Mouse (Mus musculus) forebrain, embryonic 12.5 days (tissue): ENCODE measurements around the gene Ccdc173. TPM values are rescaled to one million over a fixed set of nuclear protein-coding genes. Genes with fewer than 3 reads are reported as not detected.
A peak's percentile ranks its signal among the peaks of the same experiment; 100 is the strongest.

Experiments used
- ATAC-seq: fragments of 200-750 bp; cut with Nextera tagmentation; 2 replicates; pipeline ENCODE4 v1.8.0; 2017; ENCODE audit warnings: moderate TSS enrichment; ENCODE audit not compliant: low FRiP score
- H3K27ac ChIP-seq: fragments of 300-500 bp; sonication (generic); 2 replicates; pipeline ENCODE4 v1.5.1; 2016; ENCODE audit warnings: mild to moderate bottlenecking
- H3K27me3 ChIP-seq: fragments of 300-500 bp; sonication (generic); 2 replicates; pipeline ENCODE4 v1.6.1; 2016; ENCODE audit warnings: mild to moderate bottlenecking
- H3K36me3 ChIP-seq: fragments of 300-500 bp; sonication (generic); replicated peaks from 2 replicates; pipeline ENCODE4 v1.6.1; 2016; ENCODE audit warnings: mild to moderate bottlenecking
- H3K4me1 ChIP-seq: fragments of 300-500 bp; sonication (generic); 2 replicates; pipeline ENCODE4 v1.6.1; 2016
- H3K4me2 ChIP-seq: fragments of 300-500 bp; sonication (generic); 2 replicates; pipeline ENCODE4 v1.6.1; 2016; ENCODE audit warnings: mild to moderate bottlenecking, moderate library complexity
- H3K4me3 ChIP-seq: fragments of 300-500 bp; sonication (generic); replicated peaks from 2 replicates; pipeline ENCODE4 v1.5.1; 2016; ENCODE audit warnings: mild to moderate bottlenecking
- H3K9ac ChIP-seq: fragments of 300-500 bp; sonication (generic); 2 replicates; pipeline ENCODE4 v1.6.1; 2016; ENCODE audit warnings: mild to moderate bottlenecking
- H3K9me3 ChIP-seq: fragments of 300-500 bp; sonication (generic); 2 replicates; pipeline ENCODE4 v1.6.1; 2016
- WGBS: fragments of 180-500 bp; shearing (Covaris S2); methylation state at CpG from one replicate; pipeline ENCODE4 v1.1.7; 2016; 5-methylcytosine and 5-hydroxymethylcytosine counted together
- polyA plus RNA-seq: library from polyadenylated mRNA; unstranded; fragments of >200 nt; fragmentation: Nextera tagmentation; extraction: Ambion mirVana; gene quantifications from 2 replicates; pipeline ENCODE4 v1.2.1, GENCODE M21; 2016

The Ccdc173 gene
- polyA plus RNA-seq, 1 experiment from 2014 or later, result 4.4 TPM

DNA sequence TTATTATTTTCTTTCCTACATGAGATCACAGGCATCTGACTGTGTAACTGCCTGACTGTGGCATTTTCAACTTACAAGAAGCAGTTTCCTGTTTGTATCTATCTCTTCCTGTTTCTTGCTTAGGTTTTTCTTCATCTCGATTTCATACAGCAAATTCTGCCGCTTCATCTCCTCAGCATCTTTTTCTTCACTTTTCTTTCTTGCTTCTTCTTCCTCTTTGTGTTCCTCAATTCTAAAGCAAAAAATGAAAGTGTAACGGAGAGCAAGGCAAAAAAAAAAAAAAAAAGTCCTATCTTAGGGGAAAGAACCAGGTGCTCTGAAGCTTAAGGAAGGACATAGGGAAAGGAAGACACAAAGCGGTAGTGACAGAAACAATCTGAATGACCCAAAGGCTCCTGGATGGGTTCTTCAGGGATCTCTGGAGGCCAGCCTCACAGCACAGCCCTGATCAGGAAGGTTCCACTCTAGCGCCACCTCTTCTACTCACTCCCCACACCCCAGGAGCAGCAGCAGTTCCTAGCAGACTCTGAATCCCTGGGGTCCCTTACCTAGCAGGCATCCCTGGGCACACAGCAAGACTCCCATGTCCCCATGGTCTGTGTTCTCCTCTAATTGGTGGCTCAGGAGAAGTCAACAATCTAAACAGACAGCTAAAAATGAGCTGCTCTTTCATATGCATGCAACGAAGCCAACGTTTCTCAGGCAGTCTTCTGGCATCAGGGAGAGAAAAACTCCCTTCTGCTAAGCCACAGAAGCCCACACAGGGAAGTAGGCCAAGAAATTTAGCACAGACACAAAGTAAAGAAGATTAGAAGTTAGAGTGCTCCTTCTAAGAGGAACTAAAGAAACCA lies 11.2 kb downstream of the Ccdc173 start:
- WGBS, result 79% methylated on average over 7 of the region's 7 CpGs
- H3K4me2 ChIP-seq, result no peak overlapping the region
- H3K9ac ChIP-seq, result no peak overlapping the region
- H3K27ac ChIP-seq, result no peak overlapping the region
- H3K9me3 ChIP-seq, result no peaks in the 10 kb centered on the region
- no peak for ATAC-seq
- no peaks in the 10 kb centered on the region for H3K27me3 ChIP-seq
- no peak overlapping the region for H3K4me3 ChIP-seq
- H3K36me3 ChIP-seq, result peaks cover 21% of the 10 kb centered on the region
- H3K4me1 ChIP-seq, result no peaks in the 10 kb centered on the region

DNA sequence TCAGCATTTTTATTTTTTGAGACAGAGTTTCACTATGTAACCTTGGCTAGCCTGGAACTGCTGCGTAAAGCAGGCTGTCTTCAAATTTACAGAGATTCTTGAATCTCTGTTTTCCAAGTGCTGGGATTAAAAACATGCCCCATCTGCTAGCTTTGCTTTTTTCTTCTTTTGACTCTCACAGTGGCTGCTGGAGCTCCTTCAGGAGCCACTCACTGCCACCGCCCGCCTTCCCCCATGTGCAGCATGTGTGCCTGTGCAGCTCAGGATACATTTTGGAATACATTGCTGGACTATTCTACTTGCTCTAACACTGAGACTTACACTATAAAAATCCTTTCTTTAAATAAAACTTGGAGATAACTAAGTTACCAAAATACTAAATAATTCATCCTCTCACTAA lies 16.0 kb downstream of the Ccdc173 start:
- Histone ChIP-seq H3K9ac (no peak overlapping the region), H3K4me2 (no peak overlapping the region), H3K27me3 (no peaks in the 10 kb centered on the region), H3K9me3 (no peaks in the 10 kb centered on the region), H3K4me1 (no peaks in the 10 kb centered on the region), H3K27ac (no peak overlapping the region), H3K36me3 (peaks cover 12% of the 10 kb centered on the region), H3K4me3 (no peak overlapping the region)
- WGBS, result 97% methylated on average over 3 of the region's 3 CpGs
- no peak for ATAC-seq

DNA sequence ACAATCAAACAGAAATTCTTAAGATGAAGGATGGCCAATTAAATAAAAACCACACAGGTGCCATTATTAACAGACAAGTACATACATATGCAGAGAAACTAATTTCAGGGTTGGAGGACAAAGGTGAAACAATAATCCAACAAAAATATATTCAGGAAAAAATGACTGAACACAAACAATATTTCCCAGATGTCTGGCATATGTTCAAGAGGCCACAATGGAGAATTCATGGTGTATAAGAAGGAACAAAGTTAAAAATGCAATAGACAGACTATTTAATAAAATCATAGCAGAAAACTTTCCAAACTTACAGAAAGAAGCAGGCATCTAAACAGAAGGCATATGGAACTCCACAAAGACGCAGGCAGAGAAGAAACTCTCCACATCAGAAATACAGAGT lies 24.7 kb downstream of the Ccdc173 start:
- no peak overlapping the region for H3K9ac ChIP-seq
- H3K27ac ChIP-seq, result no peak overlapping the region
- 94% methylated on average over 1 of the region's 1 CpGs for WGBS
- ATAC-seq, result no peak
- no peak overlapping the region for H3K4me3 ChIP-seq
- no peaks in the 10 kb centered on the region for H3K9me3 ChIP-seq
- H3K4me1 ChIP-seq, result peaks cover 3% of the 10 kb centered on the region; the same call in 1 of the 2 replicates
- no peak overlapping the region for H3K4me2 ChIP-seq
- no peaks in the 10 kb centered on the region for H3K27me3 ChIP-seq
- H3K36me3 ChIP-seq, result no peaks in the 10 kb centered on the region

DNA sequence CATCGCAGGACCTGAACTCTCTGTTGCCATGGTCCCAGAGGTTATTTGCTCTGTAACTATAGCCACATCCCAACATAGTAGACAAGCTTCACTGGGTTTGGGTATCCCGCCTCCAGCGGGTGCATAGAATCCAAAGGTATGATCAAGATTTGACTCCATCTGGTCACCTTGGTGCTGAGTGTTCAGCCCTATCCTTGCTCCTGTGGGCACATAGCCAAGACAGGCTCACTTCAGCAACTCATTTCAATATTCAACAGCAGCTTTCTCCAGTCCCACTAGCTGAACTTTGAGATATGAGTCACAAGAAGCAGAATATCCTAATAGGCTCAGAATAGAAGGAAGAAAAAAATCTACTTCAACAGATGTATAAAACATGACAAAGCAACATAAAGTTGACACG lies 26.0 kb downstream of the Ccdc173 start:
- ATAC-seq, result no peak
- Histone ChIP-seq H3K9me3 (no peaks in the 10 kb centered on the region), H3K4me2 (no peak overlapping the region), H3K9ac (no peak overlapping the region), H3K4me3 (no peak overlapping the region), H3K27ac (no peak overlapping the region), H3K4me1 (peaks cover 3% of the 10 kb centered on the region; the same call in 1 of the 2 replicates), H3K36me3 (no peaks in the 10 kb centered on the region), H3K27me3 (no peaks in the 10 kb centered on the region)
- WGBS, result 83% methylated on average over 4 of the region's 4 CpGs

DNA sequence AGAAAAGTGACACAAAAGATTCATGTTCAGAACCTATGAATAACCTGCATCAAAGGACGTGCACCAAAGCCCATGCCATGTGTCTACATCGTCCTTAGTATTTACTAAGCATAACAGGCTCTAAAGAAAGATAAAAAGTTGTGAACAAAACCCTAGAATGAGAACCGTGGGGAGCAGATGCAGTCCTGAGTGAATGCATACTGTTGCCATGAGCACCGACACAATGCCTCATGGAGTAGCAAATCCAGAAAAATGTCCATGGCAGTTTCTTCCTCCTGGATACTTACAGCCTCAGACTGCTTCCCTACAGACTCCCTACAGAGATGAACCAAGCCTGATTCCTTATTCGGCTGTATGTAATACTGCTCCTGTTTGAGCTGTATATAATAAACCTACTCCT lies 28.4 kb downstream of the Ccdc173 start:
- Histone ChIP-seq H3K9me3 (no peaks in the 10 kb centered on the region), H3K27me3 (no peaks in the 10 kb centered on the region), H3K9ac (no peak overlapping the region), H3K4me3 (no peak overlapping the region), H3K36me3 (no peaks in the 10 kb centered on the region), H3K4me2 (no peak overlapping the region), H3K27ac (no peak overlapping the region), H3K4me1 (peaks cover 3% of the 10 kb centered on the region; the same call in 1 of the 2 replicates)
- WGBS, result 57% methylated on average over 5 of the region's 5 CpGs
- ATAC-seq, result no peak

DNA sequence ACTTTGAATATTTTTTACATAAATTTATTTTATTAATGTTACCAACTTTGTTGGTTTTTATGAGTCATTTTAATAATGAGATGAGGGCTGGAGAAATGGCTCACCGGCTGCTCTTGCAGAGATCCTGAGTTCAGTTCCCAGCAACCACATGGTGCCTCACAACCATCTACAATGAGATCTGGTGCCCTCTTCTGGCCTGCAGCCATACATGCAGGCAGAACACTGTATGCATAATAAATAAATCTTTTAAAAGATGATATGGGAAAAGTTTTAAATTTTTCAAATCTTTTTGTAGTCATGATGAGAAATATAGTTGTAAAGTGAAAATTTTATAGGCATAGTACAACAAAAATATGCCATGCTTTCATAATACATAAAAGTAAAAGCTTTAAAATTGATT lies 44.3 kb downstream of the Ccdc173 start:
- Histone ChIP-seq H3K9me3 (no peaks in the 10 kb centered on the region), H3K36me3 (peaks cover 65% of the 10 kb centered on the region), H3K4me3 (no peak overlapping the region), H3K27ac (no peak overlapping the region), H3K4me2 (no peak overlapping the region), H3K4me1 (no peaks in the 10 kb centered on the region), H3K27me3 (no peaks in the 10 kb centered on the region), H3K9ac (no peak overlapping the region)
- no peak for ATAC-seq
- WGBS, result 95% methylated on average over 1 of the region's 1 CpGs

DNA sequence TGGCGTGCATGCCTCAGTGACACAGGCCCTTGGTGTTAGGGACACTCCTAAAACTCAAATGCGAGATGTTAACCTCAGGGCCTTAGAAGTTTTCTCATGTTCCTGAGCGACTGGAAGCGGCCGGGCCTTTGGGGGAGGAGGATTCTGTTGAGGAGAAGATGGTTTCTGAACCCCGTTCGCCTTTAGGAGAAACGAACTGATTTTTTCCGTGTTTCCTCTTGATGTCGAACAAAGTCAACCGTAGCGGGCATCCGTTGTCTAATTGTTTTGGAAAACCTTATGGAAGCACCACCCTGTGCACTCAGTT lies 65.9 kb downstream of the Ccdc173 start:
- Histone ChIP-seq H3K4me1 (peaks cover 9% of the 10 kb centered on the region), H3K27ac (0 out of 2 replicates have a peak overlapping the region, but pooled peaks have one; percentile 82), H3K9ac (peak overlapping the region; percentile 90), H3K9me3 (no peaks in the 10 kb centered on the region), H3K36me3 (no peaks in the 10 kb centered on the region; the same call in 1 of the 2 replicates), H3K4me3 (peak overlapping the region; percentile 95), H3K27me3 (peaks cover 24% of the 10 kb centered on the region), H3K4me2 (peak overlapping the region; percentile 80)
- WGBS, result under 1% methylated on average over 13 of the region's 13 CpGs
- no peak for ATAC-seq

DNA sequence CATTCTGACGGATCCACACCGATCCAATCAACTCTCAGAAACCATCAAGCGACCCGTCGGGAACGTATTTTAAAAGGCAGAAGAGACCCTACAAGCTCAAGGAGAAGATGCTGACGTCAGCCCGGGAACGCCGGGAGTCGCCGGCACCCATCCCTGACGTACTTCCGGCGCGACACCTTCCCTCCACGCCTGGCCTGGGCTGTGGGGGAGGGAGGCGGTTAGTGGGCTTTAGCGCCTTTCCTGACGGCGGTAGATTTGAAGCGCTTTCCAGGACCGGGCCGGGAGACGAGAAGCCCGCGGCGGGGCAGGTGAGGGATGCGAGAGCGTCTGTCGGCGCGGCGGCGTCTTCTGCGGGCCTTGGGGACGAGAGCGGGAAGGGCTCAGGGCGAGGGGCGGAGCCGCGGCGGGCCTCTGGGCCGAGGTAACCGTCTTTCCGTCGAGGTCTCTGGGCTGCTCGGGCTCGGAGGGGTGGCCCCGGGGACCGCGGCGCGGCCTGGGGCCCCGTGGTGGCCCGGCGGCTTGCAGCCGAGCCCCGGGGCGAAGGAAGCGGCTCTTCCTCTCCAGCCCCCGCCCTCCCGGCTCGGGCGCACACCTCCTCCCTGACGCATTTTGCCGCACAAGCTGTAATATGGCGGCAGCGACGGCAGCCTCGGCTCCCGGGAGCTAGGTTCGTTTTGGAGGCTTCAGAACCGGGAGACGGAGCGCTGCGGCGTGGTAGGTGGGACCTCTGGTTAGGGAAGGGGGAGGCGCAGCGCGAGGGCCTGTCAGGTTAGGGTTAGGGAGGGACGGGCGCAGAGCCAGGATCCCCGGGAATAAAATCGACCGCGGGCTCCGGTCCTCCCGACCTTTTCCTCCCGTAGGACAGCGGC lies 66.5 kb downstream of the Ccdc173 start:
- Histone ChIP-seq H3K36me3 (no peaks in the 10 kb centered on the region; the same call in 1 of the 2 replicates), H3K9me3 (no peaks in the 10 kb centered on the region), H3K4me2 (peak overlapping the region; percentile 80), H3K4me3 (peak overlapping the region; percentile 95), H3K27me3 (peaks cover 24% of the 10 kb centered on the region), H3K9ac (peak overlapping the region; percentile 90), H3K4me1 (peaks cover 9% of the 10 kb centered on the region), H3K27ac (peak overlapping the region; percentile 82)
- WGBS, result under 1% methylated on average over 71 of the region's 91 CpGs
- ATAC-seq, result peak; percentile 97

DNA sequence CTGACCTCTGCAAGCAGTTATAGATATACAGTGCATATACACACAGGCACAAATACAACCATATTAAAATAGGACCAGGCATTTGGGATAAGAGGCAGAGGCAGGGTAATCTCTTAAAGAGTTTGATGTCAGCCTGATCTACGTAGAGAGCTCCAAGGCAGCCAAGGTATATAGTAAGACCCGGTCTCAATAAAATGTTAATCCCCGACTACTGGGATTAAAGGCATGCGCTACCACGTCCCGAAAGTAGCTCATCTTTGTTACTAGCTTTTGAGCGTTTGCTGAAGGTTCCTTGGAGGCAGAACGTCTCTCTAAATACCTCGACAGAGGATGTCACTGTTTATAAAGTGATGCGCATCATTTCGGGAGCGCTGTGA lies 67.1 kb downstream of the Ccdc173 start, which contains the start of gene Ppig:
Ppig (plus strand) TSS at position 273 of the 377 bp plus-strand sequence.
- peak; percentile 42; the same call in 1 of the 2 replicates for ATAC-seq

DNA sequence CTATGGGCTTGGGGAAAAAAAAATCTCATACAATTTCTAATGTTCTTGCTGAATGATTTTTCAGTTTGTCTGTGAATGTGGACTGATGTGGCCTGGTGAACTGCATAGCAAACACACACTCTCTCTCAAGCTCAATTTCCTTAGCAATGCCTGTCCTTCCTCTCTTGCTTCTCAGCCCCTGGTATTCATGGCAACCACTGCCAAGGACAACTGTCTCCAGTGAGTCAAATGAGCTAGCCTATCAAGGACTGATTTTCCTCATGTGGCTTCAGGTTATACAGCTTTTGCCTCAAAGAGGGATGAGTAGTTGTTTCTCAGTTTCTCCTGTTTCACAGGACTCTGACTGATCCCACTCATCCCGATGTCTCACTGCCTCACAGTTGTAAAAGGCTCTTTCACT lies 70.3 kb downstream of the Ccdc173 start:
- Histone ChIP-seq H3K9ac (no peak overlapping the region), H3K9me3 (no peaks in the 10 kb centered on the region), H3K4me3 (no peak overlapping the region), H3K27ac (no peak overlapping the region), H3K36me3 (no peaks in the 10 kb centered on the region), H3K27me3 (peaks cover 28% of the 10 kb centered on the region), H3K4me1 (peaks cover 5% of the 10 kb centered on the region), H3K4me2 (no peak overlapping the region)
- no peak for ATAC-seq
- WGBS, result 74% methylated on average over 1 of the region's 1 CpGs

More for the DNA sequence above, 67.1 kb downstream of the Ccdc173 start, which contains the start of gene Ppig:
- peak within 1 kb of the TSS; percentile 82 for H3K27ac ChIP-seq
- no peaks in the 10 kb centered on the region for H3K9me3 ChIP-seq
- peaks cover 24% of the 10 kb centered on the region for H3K27me3 ChIP-seq
- H3K4me3 ChIP-seq, result peak within 1 kb of the TSS; percentile 95
- H3K36me3 ChIP-seq, result no peaks in the 10 kb centered on the region; the same call in 1 of the 2 replicates
- peak within 1 kb of the TSS; percentile 90 for H3K9ac ChIP-seq
- peaks cover 9% of the 10 kb centered on the region for H3K4me1 ChIP-seq
- H3K4me2 ChIP-seq, result peak within 1 kb of the TSS; percentile 80
- 6% methylated on average over 12 of the region's 12 CpGs for WGBS

DNA sequence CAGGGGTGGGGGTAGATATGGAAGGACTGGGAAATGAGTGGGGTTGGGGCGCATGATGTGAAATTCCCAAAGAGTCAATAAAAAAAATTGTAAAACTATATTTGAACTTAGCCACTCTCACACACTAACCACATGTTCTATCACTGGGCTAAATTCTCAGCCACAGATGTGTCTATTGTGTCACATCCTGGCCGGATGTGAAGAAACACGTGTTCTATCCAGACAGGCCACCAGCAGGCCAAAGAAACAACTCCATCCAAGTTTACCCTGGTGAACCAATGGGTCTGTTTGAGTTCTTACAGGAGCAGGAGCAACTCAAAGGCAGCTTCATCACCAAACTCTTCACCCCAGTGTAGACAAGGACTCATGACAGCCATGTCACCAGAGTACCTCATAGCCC lies 72.9 kb downstream of the Ccdc173 start:
- 86% methylated on average over 3 of the region's 3 CpGs for WGBS
- Histone ChIP-seq H3K36me3 (no peaks in the 10 kb centered on the region), H3K27ac (no peak overlapping the region), H3K4me3 (no peak overlapping the region), H3K9me3 (no peaks in the 10 kb centered on the region), H3K27me3 (peaks cover 28% of the 10 kb centered on the region), H3K4me1 (peaks cover 5% of the 10 kb centered on the region), H3K9ac (no peak overlapping the region), H3K4me2 (no peak overlapping the region)
- no peak for ATAC-seq

DNA sequence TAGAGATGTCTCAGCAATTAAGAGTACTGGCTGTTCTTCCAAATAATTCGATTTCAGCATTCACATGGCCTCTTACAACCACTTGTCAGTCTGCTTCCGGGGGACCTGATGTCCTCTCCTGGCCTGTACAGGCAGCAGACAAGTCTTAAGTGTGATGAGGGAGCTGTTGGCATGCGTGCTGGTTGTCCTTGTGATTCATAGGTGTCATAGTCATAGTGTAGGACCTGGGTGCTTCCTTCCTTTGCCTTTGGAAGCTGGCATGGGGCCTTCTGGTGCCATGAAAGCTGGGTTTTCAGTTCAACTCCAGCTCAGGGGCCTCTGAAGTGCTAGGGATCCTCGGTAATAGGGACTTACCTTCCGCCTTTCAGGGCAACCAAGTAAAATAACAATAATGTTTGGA lies 75.2 kb downstream of the Ccdc173 start:
- WGBS, result 84% methylated on average over 5 of the region's 5 CpGs
- no peak overlapping the region for H3K4me2 ChIP-seq
- no peak overlapping the region for H3K9ac ChIP-seq
- 0 out of 2 replicates have a peak, but pooled peaks cover 11% of the 10 kb centered on the region for H3K36me3 ChIP-seq
- no peak overlapping the region for H3K4me3 ChIP-seq
- H3K9me3 ChIP-seq, result no peaks in the 10 kb centered on the region
- H3K4me1 ChIP-seq, result peaks cover 5% of the 10 kb centered on the region
- peaks cover 8% of the 10 kb centered on the region for H3K27me3 ChIP-seq
- no peak for ATAC-seq
- H3K27ac ChIP-seq, result no peak overlapping the region
